Mouse (Mus musculus) adrenal gland, postnatal 25 days (tissue): Measurements from ENCODE around the gene Yipf2. TPM values are rescaled to one million over a fixed set of nuclear protein-coding genes. Genes with fewer than 3 reads are reported as not detected.
"Not testable (repeated sequence)": the region's sequence is repeated elsewhere in the genome, so short reads cannot be mapped to it uniquely, and the experiment has no call there.

ENCODE experiments used
- DNase-seq: peaks from one replicate; pipeline ENCODE4 v3.0.0; 2021; ENCODE audit warnings: mixed read lengths
- total RNA-seq: library from RNA; stranded (reverse); gene quantifications from 2 replicates; pipeline ENCODE4 v1.2.3, GENCODE M21; 2021

The Yipf2 gene
- total RNA-seq, 1 experiment from 2014 or later, result 40.2 TPM

- no peak for DNase-seq
These were observed 5.6 kb upstream of the Yipf2 start for GRCm38 (mm10) chr9:21598198-21598597.

- DNase-seq, result no peak
These were observed 2.2 kb upstream of the Yipf2 start for GRCm38 (mm10) chr9:21594838-21595237.

- not testable (repeated sequence) for DNase-seq
These were observed 1.7 kb upstream of the Yipf2 start for GRCm38 (mm10) chr9:21594350-21594749.

- DNase-seq, result peak; percentile 64
These were observed 594 bp upstream of the Yipf2 start for GRCm38 (mm10) chr9:21593122-21593721.

- no peak for DNase-seq
These were observed 561 bp downstream of the Yipf2 start for GRCm38 (mm10) chr9:21591831-21592702.

- DNase-seq, result no peak
These were observed 1.3 kb downstream of the Yipf2 start for GRCm38 (mm10) chr9:21591127-21591830.

- DNase-seq, result no peak
These were observed 3.1 kb downstream of the Yipf2 start for GRCm38 (mm10) chr9:21589538-21589937.

GRCm38 (mm10) chr9:21588350-21588749 lies 4.3 kb downstream of the Yipf2 start:
- no peak for DNase-seq

GRCm38 (mm10) chr9:21587678-21588349 lies 4.8 kb downstream of the Yipf2 start:
- no peak for DNase-seq

- no peak for DNase-seq
These were observed 7.2 kb downstream of the Yipf2 start for GRCm38 (mm10) chr9:21585401-21585800.

GRCm38 (mm10) chr9:21578226-21578625 lies 14.4 kb downstream of the Yipf2 start:
- no peak for DNase-seq

GRCm38 (mm10) chr9:21576286-21576685 lies 16.3 kb downstream of the Yipf2 start:
- DNase-seq, result no peak

GRCm38 (mm10) chr9:21575253-21575652 lies 17.4 kb downstream of the Yipf2 start:
- DNase-seq, result no peak

- DNase-seq, result no peak
These were observed 18.4 kb downstream of the Yipf2 start for GRCm38 (mm10) chr9:21574012-21574801.

GRCm38 (mm10) chr9:21568657-21569255 lies 23.9 kb downstream of the Yipf2 start:
- no peak for DNase-seq

GRCm38 (mm10) chr9:21567051-21567450 lies 25.6 kb downstream of the Yipf2 start:
- no peak for DNase-seq

GRCm38 (mm10) chr9:21566538-21566937 lies 26.1 kb downstream of the Yipf2 start:
- DNase-seq, result no peak

- no peak for DNase-seq
These were observed 27.5 kb downstream of the Yipf2 start for GRCm38 (mm10) chr9:21565004-21565586.

GRCm38 (mm10) chr9:21564420-21564819 lies 28.2 kb downstream of the Yipf2 start:
- DNase-seq, result no peak

- no peak for DNase-seq
These were observed 33.5 kb downstream of the Yipf2 start for GRCm38 (mm10) chr9:21559151-21559550.

GRCm38 (mm10) chr9:21558366-21558765 lies 34.3 kb downstream of the Yipf2 start:
- peak; percentile 31 for DNase-seq
